Mouse (Mus musculus) intestine, postnatal 0 days (tissue): Measurements from ENCODE around the gene Ckb. TPM values are rescaled to one million over a fixed set of nuclear protein-coding genes. Genes with fewer than 3 reads are reported as not detected.

Experiments
- ATAC-seq: fragments of 200-750 bp; cut with Nextera tagmentation; 2 replicates; pipeline ENCODE4 v1.8.0; 2017; ENCODE audit warnings: mild to moderate bottlenecking, moderate TSS enrichment, moderate library complexity
- H3K27ac ChIP-seq: fragments of 300-500 bp; sonication (generic); 2 replicates; pipeline ENCODE4 v1.5.1; 2014; ENCODE audit warnings: mild to moderate bottlenecking, low read depth, low read length, moderate library complexity
- H3K27me3 ChIP-seq: fragments of 300-500 bp; sonication (generic); replicated peaks from 2 replicates; pipeline ENCODE4 v1.6.1; 2014; ENCODE audit warnings: low read length, mixed read lengths; ENCODE audit not compliant: control insufficient read depth, insufficient read depth
- H3K36me3 ChIP-seq: fragments of 300-500 bp; sonication (generic); 2 replicates; pipeline ENCODE4 v1.6.1; 2014; ENCODE audit warnings: mild to moderate bottlenecking, moderate library complexity; ENCODE audit not compliant: control insufficient read depth, insufficient read depth
- H3K4me1 ChIP-seq: fragments of 300-500 bp; sonication (generic); replicated peaks from 2 replicates; pipeline ENCODE4 v1.6.1; 2014; ENCODE audit warnings: antibody characterized with exemption, low read length, mixed read lengths; ENCODE audit not compliant: control insufficient read depth, insufficient read depth
- H3K4me2 ChIP-seq: fragments of 300-500 bp; sonication (generic); replicated peaks from 2 replicates; pipeline ENCODE4 v1.6.1; 2014; ENCODE audit warnings: low read depth, mild to moderate bottlenecking, moderate library complexity
- H3K4me3 ChIP-seq: fragments of 300-500 bp; sonication (generic); 2 replicates; pipeline ENCODE4 v1.5.1; 2014; ENCODE audit warnings: low read depth, low read length
- H3K9ac ChIP-seq: fragments of 300-500 bp; sonication (generic); 2 replicates; pipeline ENCODE4 v1.6.1; 2014; ENCODE audit warnings: mild to moderate bottlenecking, low read depth, low read length
- H3K9me3 ChIP-seq: fragments of 300-500 bp; sonication (generic); 2 replicates; pipeline ENCODE4 v1.6.1; 2016; ENCODE audit warnings: mixed run types; ENCODE audit not compliant: control insufficient read depth
- CTCF ChIP-seq: sonication (generic); IDR thresholded peaks from 2 replicates; pipeline ENCODE4 v1.5.1; 2016; ENCODE audit warnings: low read depth, mild to moderate bottlenecking, control low read depth, antibody characterized with exemption, moderate library complexity
- WGBS: fragments of 180-500 bp; shearing (Covaris S2); extraction: QIAGEN DNeasy Blood & Tissue Kit; methylation state at CpG from one replicate; pipeline ENCODE4 v1.1.7; 2014; 5-methylcytosine and 5-hydroxymethylcytosine counted together
- polyA plus RNA-seq: library from polyadenylated mRNA; unstranded; fragments of >200 nt; fragmentation: Nextera tagmentation; extraction: Ambion mirVana; gene quantifications from 2 replicates; pipeline ENCODE4 v1.2.1, GENCODE M21; 2015

Ckb gene
- polyA plus RNA-seq, 1 experiment from 2014 or later = 628 TPM

- no peaks in the 10 kb centered on the region for H3K4me1 ChIP-seq
- no peak overlapping the region for H3K9ac ChIP-seq
- WGBS = 92% methylated on average over 3 of the region's 3 CpGs
- no peak overlapping the region for H3K4me2 ChIP-seq
- H3K36me3 ChIP-seq = peaks cover 63% of the 10 kb centered on the region
- no peak overlapping the region for H3K4me3 ChIP-seq
- no peak overlapping the region for H3K27ac ChIP-seq
- no peak for TF ChIP-seq CTCF
- no peaks in the 10 kb centered on the region for H3K27me3 ChIP-seq
- no peak for ATAC-seq
- H3K9me3 ChIP-seq = no peaks in the 10 kb centered on the region
Measured at GRCm38 (mm10) chr12:111652953-111653352, 19.2 kb downstream of the Ckb start.

- H3K4me2 ChIP-seq = no peak overlapping the region
- no peak overlapping the region for H3K9ac ChIP-seq
- H3K4me1 ChIP-seq = no peaks in the 10 kb centered on the region
- no peak for ATAC-seq
- H3K27ac ChIP-seq = no peak overlapping the region
- TF ChIP-seq CTCF = peak; percentile 89
- no peaks in the 10 kb centered on the region for H3K9me3 ChIP-seq
- H3K27me3 ChIP-seq = no peaks in the 10 kb centered on the region
- H3K36me3 ChIP-seq = peaks cover 74% of the 10 kb centered on the region
- 54% methylated on average over 6 of the region's 6 CpGs for WGBS
- H3K4me3 ChIP-seq = no peak overlapping the region
Measured at GRCm38 (mm10) chr12:111648061-111648645, 24.0 kb downstream of the Ckb start.

Other genes with a start within 250 kb of the Ckb start
- gene Tnfaip2, start 229.9 kb downstream of the Ckb start, polyA plus RNA-seq = 10.5 and 10.8 TPM in 2 replicates
- 7.3 and 8.6 TPM in 2 replicates for gene Gm266, start 186.5 kb downstream of the Ckb start, polyA plus RNA-seq
- gene Eif5, start 134.3 kb downstream of the Ckb start, polyA plus RNA-seq = 632 and 663 TPM in 2 replicates
- 24.7 and 25.5 TPM in 2 replicates for gene Mark3, start 97.8 kb downstream of the Ckb start, polyA plus RNA-seq
- 5.6 TPM in 2 replicates for gene Trmt61a, start 5.8 kb upstream of the Ckb start, polyA plus RNA-seq
- 29.6 and 32.1 TPM in 2 replicates for gene Bag5, start 40.9 kb upstream of the Ckb start, polyA plus RNA-seq
- 42.6 and 44.8 TPM in 2 replicates for gene Apopt1, start 40.9 kb upstream of the Ckb start, polyA plus RNA-seq
- gene Klc1, start 86.5 kb upstream of the Ckb start, polyA plus RNA-seq = 42.9 and 45.7 TPM in 2 replicates
- gene Xrcc3, start 141.5 kb upstream of the Ckb start, polyA plus RNA-seq = 3.4 and 6.1 TPM in 2 replicates
- 104 and 107 TPM in 2 replicates for gene Zfyve21, start 141.8 kb upstream of the Ckb start, polyA plus RNA-seq
- gene Ppp1r13b, start 235.8 kb upstream of the Ckb start, polyA plus RNA-seq = 13.6 and 16.7 TPM in 2 replicates